Mouse (Mus musculus) testis, postnatal 10 days (tissue): ENCODE data around the gene Hlcs.

Experiments
- DNase-seq: peaks from one replicate; pipeline ENCODE4 v3.0.0; 2021; ENCODE audit warnings: low spot score

Hlcs gene

DNA sequence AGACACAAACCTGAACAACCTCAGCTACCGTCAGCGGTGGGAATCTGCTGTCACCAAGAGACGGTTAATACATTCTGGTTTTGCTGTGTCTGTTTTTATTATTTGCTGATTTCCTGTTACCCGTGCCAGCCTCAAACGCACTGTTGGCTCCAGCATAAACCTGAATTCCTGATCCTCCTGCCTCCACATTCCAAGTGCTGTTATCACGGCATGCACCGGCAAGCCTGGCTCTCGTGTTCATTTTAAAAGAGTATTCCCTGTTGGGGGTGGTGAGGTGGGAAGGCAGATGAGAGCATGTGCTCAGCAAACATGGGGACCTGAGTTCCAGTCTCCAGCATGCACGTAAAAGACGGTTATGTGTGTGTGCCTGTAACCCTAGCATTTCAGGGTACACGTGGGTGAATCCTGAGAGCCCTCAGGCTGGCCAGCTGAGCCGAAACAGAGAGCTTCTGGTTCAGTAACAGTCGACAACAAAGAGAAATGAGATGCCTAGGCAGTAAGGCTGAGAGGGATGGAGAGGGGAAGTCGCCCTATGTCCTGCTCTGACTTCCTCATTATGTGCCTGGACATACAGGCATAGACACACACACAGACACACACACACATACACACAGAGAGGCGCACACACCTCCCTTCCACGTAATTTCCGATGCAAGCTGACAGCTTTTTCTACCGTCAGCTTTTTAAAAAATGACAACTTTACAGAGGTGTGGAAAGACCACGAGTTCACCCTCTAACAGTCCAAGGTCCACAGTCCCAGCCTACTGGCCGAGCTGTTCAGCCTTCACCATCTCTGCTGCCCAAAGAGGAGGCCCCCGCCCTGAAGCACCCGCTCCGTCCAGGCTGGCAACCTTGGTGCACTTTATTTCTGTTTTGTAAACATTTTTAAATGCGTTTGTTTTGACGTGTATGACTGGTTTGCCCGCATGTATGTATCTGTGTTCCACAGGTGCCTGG is 107.6 kb downstream of the Hlcs start:
- DNase-seq: peak; percentile 37

DNA sequence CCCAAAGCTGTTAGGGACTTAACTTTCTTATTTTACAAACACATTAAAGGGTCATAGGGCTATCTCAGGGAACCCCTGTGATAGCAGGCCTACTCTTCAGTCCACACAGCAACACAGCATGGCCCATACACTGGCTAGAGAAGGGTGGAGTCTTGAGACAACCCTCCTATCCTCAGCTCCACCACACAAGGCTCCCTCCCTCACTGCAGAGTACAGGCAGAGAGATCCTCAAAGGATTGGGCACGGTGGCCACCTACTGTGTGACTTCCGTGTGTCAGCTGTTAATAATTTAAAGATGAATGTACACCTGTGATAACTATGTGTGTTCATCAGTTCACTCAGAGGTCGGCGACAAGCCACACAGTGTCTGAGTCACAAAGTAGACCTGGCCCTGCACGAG is 112.0 kb downstream of the Hlcs start:
- no peak for DNase-seq

DNA sequence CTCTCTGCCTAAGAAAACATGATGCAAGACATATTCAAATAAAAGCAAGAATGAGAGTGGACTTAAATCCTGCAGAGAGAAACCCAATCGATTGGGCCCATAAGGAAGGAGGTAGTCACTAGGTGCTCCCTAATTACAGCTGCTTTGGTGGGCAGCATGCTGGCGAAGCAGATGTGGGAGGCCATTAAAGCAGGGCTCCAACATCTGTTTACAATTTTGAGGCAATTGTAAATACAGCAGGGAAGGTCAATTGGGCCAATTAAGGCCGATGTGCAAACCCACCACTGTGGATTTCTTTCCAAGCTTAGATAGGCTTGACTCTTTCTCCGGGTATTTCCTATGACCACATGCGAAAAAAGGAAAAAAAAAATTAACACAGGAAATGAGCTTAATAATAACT is 117.5 kb downstream of the Hlcs start:
- no peak for DNase-seq

DNA sequence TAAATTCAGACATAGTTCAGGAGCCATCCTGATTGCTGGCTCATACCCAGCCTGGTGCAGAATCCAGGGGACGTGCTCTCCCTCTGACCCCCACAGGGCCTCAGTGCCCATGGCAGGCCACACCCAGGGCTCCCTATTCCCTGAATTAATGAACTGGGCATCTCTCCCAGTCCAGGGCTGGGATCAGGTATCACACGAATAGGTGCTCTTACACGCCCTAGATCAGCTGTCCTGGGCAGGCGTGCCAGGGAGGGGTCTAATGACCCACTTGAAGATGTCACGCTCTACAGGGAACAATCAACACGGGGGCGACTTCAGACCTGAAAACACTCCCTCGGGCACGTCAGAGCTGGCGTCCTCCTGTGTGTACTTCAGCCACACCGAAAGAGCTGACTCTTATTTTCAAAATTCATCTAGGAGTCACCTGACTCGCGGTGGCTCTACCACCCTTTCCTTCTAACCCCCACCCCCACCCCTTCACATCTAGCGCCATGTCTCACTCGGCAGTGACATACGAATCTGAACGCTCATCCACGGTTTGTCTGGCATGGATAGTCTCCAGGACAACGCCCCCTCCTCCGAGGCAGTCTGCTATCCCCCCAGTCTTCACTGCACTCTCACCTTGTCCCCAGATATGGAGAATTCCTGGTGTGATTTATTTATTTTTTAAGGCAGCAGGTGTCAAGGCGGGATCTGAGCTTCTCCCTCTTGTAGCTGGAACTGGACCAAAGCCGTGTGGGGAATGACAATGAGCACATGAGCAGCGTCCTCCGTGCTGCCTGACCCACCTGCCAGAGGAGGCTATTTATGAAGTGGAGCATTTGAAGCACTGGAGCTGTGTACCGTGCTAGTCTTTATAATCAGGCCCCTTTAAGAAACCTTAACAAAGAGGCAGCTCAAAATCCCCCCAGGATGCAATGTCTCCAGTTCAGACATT is 121.7 kb downstream of the Hlcs start:
- no peak for DNase-seq

DNA sequence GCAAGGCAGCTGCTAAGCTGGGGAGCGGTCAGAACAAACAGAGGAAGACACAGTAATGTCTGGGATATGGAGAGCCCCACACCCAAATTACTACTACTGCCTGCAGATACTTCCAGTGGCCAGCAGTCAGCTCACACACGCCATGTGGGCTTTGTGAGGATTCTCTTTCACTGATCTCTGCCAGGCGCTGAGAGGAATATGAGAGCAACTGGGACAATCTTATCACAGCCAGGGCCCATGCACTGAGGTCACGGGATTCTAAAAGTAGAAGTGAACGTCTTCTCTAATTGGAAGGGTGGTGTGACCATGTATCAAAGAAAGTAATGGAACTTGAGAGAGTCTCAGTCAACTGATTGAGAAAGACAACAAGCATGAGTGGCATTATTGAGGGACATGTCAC is 123.1 kb downstream of the Hlcs start:
- no peak for DNase-seq

DNA sequence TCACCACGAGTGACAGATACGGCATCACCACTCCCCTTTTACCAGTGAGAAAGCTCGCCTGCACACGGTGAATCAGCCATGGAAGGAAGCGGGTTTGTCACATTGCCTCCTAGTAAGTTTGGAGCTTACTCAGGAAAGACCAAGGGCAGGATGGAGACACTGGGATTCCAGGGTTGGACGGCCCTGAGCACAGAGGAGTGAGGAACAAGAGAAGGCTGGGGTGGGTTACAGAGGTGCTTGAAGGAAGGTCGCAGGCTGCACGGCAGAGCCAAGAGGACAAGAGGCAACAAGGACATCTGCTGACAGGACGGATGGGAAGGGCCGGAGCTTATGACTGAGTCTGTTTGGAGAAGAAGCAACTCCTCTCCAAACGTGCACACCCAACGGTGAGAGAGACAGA is 126.8 kb downstream of the Hlcs start:
- DNase-seq: no peak

DNA sequence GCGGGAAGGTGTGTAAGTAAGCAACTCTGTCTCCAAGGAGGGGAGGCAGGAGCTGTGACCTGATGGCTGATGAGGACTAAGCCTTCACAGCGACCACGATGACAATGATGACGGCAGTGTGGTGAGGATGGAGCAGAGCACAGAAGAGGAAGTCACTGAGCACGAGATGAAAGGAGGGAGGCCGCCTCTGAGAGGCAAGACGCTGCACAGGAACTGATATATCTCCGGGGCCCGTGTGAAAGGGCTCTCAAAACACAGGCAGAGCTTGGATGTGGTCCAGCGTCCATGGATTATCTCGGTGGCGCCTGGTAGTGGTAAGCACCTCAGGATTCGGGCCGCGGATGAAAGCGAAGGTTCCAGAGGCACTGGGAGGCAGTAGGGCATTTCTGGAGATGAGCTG is 127.9 kb downstream of the Hlcs start:
- DNase-seq: no peak

DNA sequence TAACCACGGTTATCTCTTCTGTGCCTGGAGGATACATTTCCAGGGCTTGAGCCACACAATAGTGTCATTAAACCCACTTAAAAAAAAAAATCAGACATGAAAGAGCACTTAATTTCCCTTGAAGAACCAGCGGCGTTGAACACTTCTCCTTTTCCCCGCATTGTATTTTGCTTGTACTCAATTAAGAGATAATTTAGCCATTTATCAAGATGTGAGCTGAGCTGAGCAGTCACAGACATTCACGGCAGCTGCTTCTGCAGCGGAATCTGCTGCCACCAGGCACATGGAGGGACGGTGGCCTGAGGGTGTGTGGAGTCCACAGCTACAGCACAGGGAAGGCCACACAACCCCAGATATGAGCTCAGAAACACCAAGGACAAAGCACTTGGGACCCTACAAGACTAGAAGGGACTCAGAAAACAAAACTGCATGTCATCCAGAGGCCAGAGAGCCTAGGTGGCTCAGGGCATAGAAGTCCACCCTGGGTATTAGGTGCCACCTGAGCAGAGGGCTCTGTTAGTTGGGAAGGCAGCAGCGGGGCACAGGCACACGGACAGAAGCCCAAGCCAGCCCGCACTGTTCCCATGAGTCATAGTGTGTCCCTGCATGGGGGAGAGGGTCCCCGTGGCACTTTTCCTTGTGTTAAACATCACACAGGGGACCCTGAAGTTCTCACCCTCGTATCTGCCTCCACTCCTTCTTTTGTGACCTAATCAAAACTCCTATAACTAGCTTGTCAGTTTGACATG is 133.1 kb downstream of the Hlcs start:
- no peak for DNase-seq

DNA sequence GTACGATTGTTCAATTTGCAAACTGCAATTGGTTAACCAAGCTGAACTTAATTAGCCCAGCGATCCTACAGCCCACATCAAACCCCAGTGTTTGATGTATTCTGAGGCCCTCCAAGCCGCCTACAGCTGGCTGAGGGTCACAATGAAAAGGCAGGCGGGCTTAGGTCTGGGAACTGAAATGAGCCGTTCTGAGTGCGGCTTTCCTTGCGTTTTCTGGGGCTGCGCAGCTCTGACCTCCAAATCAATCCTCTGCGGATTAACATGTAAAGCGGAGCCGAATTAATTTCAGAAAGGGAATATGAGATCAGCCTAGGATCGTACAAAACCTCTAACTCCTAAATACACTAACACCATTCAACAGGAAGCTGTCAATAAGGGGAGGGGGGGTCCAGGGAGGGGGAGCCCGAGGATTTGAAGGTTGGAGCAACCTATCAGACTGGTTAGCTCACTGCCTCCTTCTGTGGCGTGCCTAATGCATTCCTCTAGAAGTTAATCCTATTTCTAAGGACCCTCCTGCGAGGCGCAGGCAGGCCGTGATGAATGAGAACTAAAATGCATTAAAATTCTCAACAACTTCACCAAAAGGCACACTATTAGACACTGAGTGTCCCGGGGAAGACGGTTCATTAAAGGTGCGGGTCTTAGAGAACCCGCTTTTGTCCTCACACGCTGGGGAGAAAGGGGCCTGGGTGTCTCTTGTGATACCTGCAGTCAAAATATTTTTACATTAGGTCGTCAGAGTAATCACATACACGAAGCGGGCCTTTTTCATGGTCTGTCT is 133.8 kb downstream of the Hlcs start:
- DNase-seq: no peak

DNA sequence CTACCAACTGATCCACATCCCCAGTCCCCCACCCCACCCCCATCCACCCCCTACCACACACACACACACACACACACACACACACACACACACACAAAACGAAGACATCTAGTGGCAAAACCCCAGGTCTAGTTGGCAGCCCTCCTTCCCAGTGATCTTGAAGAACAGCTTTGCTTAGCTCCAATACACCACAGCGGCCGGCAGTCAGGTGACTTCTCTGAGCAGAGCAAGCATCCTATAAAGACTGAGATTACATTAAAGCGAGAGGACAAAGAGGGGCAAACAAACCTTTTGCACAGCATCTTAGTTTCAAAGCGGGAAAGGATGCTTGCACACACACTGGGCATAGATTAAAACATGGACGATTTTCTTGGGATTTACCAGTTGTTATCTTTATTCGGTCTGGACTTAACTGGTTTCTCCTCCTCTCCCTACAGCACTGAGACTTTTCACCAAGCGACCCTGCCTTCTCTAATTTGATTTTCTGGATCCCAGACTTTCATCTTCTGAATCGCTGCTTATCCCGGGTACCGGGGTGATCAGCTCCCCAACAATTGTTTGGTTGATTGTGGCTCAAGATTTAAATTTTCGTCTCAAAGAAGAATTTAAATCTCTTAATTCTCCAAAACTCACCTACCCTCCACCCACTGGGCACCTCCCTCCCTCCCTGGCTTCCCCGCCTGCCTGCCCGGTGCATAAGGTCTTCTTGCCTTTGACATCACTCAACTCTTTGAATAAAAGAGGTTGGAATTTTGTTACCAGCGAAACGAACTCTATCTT is 134.7 kb downstream of the Hlcs start:
- no peak for DNase-seq

DNA sequence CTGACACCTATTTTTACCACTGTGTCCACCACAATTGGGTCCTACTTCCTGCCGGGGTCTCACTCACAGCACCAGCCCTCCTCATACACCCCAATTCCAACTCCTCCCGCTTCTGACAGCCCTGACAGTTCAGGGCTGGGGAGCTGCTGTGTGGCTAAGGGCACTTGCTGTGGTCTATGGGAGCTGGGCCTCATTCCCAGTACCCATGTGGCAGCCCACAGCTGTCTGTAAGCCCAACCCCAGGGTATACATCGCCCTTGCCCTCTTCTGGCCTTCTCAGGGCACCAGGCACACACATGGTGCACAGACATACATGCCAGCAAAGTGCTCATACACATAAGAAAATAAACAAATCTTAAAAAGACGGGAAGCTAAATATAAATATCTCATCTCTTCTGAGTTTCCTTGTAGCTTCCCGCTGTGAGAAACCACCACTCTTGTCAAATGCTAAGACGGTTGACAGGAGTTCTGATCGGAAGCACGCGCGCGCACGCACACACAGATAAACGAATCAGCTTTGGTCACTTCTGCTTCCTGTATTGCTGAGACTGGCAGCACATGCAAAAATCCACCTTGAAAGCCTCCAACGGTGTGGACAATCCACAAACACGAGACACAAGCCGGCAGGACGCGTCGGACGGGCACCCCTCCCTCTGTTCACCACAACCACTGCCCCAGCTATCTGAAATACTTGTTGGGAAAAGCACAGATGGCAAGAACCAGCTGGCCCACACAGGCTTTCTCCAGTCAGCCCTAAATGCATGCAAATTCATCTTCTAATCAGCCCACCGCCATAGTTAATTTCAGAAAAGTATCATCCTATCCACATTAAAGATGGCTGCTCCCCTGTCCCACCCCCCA is 136.1 kb downstream of the Hlcs start:
- DNase-seq: no peak

DNA sequence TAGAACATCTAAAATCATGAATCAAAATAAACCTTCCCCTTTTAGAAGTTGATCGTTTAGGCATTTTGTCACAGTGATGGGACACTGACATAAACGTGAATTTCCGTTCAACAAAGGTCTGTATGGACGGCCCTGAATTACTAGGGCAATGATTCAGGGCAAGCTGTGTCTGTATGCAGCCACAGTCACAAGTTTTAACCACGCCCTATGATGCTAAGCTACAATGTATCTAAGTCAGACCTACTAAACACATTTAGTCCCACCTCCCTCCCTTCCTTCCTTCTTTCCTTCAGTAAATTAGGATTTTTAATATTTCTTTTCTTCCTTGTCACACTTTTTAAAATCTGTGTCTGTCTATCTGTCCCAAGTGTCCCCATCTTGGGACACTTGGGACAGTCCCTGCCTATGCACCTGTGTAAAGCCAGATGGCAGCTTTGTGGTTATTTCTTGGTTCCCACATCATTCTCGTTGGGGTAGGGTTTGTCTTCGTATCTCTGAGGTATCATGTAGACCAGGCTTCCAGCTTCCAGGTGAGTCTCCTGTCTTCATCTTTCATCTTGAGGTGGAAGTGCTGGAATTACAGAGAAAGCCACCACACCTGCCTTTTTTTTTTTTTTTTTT is 137.9 kb downstream of the Hlcs start:
- DNase-seq: no peak

DNA sequence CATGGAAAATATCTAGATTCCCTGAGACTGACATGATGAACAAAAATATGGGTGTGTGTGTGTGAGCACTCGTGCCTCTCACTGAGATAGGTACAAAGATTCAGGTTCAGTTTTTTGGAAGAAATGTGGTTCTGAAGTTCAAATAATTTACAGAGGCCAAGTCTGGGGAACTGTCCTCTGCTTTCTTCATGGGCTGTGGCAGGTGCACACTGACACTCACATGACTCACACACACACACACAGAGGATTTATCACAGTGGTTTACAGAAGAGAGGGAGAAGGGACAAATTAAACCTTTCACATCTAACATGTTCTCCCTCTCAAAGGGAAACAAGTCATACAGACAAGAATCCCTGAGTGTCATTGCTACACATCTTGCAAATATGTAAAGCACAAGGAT is 140.0 kb downstream of the Hlcs start:
- DNase-seq: no peak

DNA sequence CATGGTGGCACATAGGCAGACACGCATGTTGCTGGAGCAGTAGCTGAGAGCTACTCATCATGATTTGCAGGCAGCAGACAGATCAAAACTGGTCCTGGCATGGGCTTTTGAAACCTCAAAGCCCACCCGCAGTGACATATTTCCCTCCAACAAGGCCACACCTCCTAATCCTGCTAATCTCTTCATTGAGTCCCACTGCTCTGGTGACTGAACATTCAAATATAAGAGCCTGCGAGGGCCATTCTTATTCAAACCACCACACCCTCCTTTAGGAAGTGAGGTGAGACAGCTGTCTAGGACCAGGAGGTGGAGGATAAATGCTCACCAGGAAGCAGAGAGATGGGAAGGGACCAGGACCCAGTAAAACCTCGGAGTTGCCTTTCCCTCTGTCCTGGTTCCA is 143.2 kb downstream of the Hlcs start:
- DNase-seq: no peak

DNA sequence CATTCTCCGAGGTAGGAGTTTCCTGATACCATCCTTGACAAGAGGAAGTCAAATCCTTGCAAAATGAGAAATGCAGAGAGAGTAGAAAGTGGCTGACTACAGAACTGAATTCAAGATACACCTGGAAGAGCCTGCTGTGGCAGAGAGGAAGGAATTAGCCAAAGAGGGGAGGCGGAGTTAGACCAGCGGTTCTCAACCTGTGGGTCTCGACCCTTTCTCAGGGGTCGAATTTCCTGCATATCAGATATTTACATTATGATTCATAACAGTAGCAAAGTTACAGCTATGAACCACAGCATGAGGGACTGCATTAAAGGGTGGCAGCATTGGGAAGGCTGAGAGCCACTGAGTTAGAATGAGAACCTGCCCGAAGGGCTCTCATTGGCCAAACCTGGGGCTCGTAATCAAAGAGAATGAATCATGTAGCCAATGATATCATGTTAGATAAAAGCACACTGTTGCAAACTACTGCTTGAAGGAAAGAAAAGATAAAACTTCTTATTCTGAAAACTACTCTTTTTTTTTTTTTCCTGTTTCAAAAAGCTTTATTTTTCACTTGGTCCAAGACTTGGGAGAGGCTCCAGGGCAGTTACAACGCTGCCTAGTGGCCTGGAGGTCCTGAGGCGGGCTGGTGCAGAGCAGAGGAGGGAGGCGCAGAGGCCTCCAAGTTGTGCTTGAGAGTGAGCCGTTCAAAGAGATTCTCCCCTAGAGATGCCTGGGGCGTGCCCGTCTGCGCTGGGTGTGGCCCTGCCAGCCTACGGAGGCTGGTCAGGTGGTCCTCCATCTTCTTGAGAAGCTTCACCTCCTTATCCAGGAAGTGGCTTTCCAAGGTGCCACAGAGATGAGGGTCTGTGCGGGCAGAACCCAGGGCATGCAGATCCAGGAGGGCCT is 144.5 kb downstream of the Hlcs start:
- DNase-seq: no peak

DNA sequence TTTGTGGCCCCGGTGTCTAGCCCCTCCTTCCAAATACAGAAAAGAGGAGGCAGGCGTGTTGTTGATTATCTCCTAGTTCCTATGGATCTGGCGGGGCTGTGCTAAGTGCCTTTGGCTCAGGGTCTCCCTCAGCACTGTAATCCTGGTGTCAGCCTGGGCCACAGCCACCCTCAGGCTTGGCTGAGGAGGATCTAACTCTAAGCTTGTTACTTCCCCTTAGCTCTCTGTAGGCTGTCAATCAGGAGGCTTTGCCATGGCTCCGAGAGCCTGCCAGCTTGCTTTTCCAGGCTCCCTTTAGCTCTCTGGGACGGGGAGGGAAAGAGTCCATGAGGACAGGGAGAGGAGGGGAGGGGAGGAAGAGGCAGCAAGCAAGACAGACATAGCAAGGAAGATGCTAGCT is 148.4 kb downstream of the Hlcs start:
- DNase-seq: no peak

DNA sequence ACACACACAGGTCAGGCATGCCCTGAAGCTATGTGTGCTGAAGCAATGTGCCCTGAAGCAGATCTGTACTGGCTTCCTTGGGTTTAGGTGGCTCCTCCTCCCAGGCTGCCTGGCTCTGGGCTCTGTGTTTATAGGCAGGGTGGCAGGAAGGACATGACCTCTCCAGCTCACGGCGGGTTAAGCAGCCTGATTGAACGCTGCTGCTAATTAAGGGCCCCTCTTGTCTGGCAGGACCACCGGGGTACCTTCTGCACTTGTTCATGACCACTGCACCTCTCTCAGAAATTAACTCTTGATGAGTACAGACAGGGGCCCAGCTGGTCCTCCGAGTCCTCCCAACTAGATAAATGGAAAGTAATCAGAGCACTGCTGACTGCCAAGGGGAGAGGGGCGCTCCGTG is 149.1 kb downstream of the Hlcs start:
- no peak for DNase-seq

DNA sequence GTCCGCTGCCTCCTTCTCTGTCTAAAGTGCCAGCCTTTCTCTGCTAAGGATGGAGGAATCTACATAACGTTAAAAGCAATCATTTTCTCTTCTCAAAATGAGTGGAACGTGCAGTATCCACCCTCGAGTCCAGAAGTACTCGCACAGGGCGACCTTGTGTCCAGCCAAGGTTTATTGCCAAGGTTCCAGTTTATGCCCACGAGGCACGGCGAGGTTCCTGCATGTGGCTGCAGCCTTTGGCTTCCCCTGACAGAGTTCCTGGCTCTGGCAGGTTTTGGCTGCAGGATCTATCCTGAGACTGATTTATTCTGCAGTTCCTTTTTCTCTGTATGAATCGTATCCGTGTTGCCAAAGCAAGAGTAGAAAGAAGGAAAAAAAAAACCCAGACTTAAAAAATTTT is 150.3 kb downstream of the Hlcs start:
- no peak for DNase-seq
